Mouse (Mus musculus): ENCODE measurements around the gene Ezr.

- TF ChIP-seq CTCF (IDR thresholded peaks at IDR 0.05; ENCODE audit: low read depth) (no peak), EP300 (optimal IDR thresholded peaks at IDR 0.05) (no peak)
These were observed 11.7 kb upstream of the Ezr start for GRCm38 (mm10) chr17:6794160-6794751.

Data from stomach, postnatal 0 days (tissue).